In genomic region chr5:101539818-101540217, GRCm38 (mm10) we compare ENCODE assay signal across 25 mouse cellular contexts.
"Had no signal": no experiment of that assay in that cellular context is flagged by ENCODE, and none has a peak within 500 bp of the region (broad histone marks: within the 10 kb centered on the region; RNA-seq: fewer than 3 reads in every experiment).

No protein-coding gene starts in this region.

- ATAC-seq: forebrain, embryonic 13.5 days; forebrain, embryonic 14.5 days; forebrain, embryonic 15.5 days; forebrain, embryonic 16.5 days; forebrain, postnatal 0 days had no signal

- H3K9me3 ChIP-seq: embryonic facial prominence, embryonic 10.5 days; embryonic facial prominence, embryonic 12.5 days; embryonic facial prominence, embryonic 13.5 days; embryonic facial prominence, embryonic 15.5 days; forebrain, embryonic 10.5 days; forebrain, embryonic 13.5 days; forebrain, embryonic 15.5 days; heart, embryonic 10.5 days had no signal

- H3K36me3 ChIP-seq: embryonic facial prominence, embryonic 10.5 days; embryonic facial prominence, embryonic 12.5 days; embryonic facial prominence, embryonic 13.5 days; embryonic facial prominence, embryonic 15.5 days; forebrain, embryonic 10.5 days; forebrain, embryonic 15.5 days; heart, embryonic 10.5 days had no signal

- H3K4me2 ChIP-seq: forebrain, embryonic 13.5 days; forebrain, embryonic 15.5 days had no signal

- DNase-seq: cerebellum, adult 9-10 months; cerebellum, adult 9-11 months; cerebellum, postnatal 10 days; cerebellum, postnatal 14 days; cerebellum, postnatal 25 days; cerebellum, postnatal 36 days; forebrain, postnatal 0 days; gastrocnemius, adult 2 months; gastrocnemius, postnatal 10 days; gastrocnemius, postnatal 14 days; gastrocnemius, postnatal 25 days; gastrocnemius, postnatal 36 days; heart, adult 18-20 months; heart, adult 2 months had no signal

- H3K27ac ChIP-seq: embryonic facial prominence, embryonic 10.5 days; embryonic facial prominence, embryonic 12.5 days; embryonic facial prominence, embryonic 13.5 days; embryonic facial prominence, embryonic 15.5 days; forebrain, embryonic 10.5 days; forebrain, embryonic 13.5 days; forebrain, embryonic 15.5 days; gastrocnemius, adult 2 months; heart, adult 2 months; heart, embryonic 10.5 days had no signal

- H3K9ac ChIP-seq: embryonic facial prominence, embryonic 12.5 days; embryonic facial prominence, embryonic 13.5 days; embryonic facial prominence, embryonic 15.5 days; forebrain, embryonic 13.5 days; forebrain, embryonic 15.5 days; forebrain, postnatal 0 days had no signal

- H3K4me3 ChIP-seq: embryonic facial prominence, embryonic 15.5 days; erythroblast, embryonic 14.5 days; forebrain, embryonic 10.5 days; forebrain, embryonic 13.5 days; forebrain, embryonic 15.5 days; gastrocnemius, adult 2 months; heart, adult 2 months had no signal
